Mouse (Mus musculus): Measurements from ENCODE around the gene Gm45785.
"Not testable (repeated sequence)": the region's sequence is repeated elsewhere in the genome, so short reads cannot be mapped to it uniquely, and the experiment has no call there.

The Gm45785 gene

DNA sequence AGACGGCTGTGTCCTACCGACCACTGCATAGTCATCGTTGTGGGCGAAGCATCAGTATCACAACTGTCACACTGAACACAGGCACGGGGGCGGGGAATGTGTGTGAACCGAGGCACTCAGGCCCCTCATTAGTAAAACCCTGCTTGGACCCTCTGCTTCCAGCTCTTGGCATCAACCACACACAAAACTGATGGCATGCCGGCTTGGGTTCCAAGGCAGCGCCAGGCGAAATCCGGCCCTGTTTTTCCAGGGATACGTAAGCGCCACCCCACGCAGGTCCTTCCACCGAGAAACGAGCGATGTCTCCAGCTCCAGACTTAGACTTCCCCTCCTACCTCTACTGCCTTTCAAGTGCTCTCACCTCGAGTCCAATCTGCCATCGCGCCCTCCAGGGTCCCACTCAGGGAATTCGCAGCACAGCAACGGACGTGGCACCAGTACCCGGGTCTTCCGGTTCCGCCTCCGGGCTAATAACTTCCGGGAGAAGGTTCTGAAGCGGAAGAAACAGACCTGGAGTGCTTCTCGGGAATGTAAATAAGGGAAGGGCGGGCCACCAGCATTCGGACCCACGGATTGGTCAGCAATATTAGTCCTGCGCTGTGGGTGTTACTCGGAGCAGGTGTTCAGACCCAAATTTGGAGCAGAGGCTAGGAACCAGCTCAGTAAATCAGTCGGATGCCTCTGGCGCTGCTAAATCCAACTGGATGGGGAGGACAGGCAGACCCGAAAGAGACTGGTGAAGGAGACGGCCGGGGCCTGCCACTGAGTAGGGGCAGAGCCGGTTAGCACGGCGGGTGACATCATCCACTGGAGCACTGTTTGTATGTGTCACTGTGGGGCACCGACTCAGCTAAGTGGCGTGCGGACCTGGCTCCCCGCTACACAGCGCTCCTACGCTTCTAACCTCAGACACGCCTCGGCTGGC is at the start of gene Gm45785:
Gm45785 (minus strand) TSS at position 472 of the 925 bp plus-strand sequence.
- DNase-seq: peak; percentile 88

DNA sequence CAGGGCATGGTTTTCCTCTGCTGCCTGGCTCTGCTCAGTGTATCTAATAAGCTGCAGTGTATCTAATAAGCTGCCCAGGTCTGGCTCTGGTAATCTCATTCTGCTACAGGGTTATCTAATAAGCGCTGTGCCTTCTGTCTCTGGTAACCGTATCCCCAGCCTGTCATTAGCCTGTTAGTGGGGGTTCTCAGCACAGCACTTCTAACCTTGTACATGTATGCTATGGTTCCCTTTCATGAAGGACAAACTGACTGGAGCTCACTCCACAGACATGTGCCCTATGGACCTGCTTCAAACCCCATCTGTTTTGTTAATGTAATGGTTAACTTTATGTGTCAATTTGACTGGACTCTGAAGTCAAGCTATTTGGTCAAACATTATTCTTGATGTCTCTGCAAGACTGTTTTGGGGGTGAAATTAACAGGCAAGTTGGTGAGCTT is 49.5 kb upstream of the Gm45785 start:
- no peak for DNase-seq

DNA sequence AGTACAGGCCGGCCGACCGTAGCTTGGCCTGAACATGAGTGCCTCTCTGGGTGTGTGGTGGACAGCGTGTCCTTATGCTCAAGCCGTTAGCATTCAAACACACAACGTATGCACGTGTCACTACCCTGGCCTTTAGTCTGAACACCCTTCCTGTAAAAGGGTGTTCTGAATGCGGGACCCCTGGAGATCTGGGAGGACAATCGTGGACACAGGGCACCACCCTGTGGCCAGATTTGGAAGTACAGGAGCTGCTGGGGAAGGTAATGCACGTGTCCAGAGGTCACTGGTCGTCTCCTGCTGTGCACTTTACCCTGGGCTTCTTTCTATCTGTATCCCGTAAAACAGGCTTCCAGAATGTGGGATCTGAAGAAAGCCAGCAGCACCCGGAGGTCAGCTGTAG is 47.1 kb upstream of the Gm45785 start:
- DNase-seq: peak; percentile 57

DNA sequence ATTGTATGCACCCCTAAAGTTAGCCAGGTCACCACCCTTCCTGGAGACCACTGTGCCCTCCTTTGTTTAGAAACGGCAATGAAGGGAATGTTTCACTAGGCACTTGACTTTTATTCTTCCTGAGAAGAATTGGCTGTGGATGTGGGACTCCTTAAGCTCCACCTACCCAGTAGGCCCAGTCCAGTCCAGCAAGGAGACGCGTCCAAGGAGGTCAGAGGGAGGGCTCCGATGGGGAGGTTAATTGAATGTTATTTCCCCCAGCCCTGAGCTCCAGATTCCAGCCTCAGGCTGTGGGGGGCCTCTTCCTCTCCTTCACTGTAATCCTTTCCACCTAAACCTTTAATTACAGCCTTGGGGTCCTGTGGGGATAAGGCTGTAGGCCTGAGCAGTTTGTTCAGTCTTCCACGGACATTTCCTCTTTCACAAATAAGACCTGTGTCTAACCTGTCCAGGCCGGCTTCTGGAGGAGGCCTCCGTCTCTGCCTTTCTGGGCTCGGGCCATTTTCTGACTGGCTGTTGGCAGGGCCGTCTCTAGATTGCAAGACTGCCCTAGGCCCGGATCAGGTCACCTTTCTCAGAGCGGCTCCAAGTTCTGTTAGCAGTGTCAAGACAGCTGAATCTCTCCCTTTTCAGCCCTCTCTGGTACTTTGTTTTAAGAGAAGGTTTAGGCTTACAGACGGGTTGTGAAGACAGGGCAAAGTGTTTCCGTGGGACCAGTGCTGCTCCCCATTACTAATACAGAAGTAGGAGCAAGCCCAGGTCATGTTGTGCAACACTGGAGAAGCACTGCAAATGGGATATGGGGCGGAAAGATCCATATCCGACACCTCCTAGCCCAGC is 46.1 kb upstream of the Gm45785 start:
- no peak for DNase-seq

DNA sequence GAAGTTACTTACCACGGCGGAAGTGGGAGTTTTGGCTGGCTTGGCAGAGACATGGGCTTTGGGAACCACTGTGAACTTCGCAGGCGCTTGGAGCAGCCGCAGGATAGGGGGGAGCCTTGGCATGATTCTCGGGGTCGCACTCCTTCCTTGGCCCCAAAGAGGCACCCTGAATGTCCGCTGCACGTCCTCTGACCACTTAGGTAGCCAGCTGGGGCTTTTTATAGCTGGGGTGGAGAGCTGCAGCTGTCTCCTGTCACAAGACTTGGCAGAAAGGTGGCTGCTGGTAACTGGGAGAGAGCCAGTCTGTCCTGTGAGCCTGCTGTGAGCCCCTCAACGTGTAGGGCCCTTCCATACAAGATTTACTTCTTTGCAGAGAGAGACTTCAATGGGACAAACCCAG is 44.1 kb upstream of the Gm45785 start, which contains the start of gene Cox8b:
Cox8b (minus strand) TSS at position 227 of the 400 bp plus-strand sequence.
- DNase-seq: no peak

DNA sequence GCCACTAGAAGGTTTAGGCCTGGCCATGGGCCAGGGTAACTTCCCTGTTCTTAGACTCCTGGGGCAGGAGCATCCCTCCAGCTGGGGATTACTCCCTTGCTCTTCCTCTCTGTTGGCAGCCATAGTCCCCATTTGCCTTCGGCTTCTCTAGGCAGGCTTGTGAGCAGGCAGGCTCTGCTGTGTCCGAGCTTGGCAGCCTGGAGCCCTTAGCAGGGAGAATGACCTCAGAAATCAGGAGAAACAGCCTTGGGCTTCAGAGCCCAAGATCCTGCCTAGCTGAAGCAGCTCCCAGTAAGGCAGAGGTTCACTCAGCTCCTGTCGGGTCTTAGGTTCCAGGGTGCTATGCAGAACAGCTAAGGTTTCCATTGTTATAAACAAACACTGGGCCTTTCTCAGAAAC is 43.0 kb upstream of the Gm45785 start:
- DNase-seq: no peak

DNA sequence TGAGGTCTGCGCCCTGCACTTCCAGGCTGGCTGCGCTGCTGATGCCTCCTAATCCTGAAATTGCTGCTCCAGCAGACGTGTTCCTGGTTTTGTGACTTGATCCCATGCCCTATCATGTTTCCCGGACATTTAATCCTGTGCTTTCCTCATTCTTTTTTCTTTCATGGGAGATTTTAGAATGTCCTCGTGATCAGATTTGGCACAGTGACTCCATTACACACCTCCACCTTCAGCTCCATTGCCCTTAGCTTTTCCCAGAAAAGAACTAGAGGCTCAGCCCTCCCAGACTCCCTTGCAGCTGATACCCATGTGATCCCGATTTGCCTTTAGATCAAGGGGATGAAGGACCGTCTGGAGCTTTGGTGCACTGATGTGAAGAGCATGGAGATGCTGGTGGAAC is 41.7 kb upstream of the Gm45785 start:
- no peak for DNase-seq

DNA sequence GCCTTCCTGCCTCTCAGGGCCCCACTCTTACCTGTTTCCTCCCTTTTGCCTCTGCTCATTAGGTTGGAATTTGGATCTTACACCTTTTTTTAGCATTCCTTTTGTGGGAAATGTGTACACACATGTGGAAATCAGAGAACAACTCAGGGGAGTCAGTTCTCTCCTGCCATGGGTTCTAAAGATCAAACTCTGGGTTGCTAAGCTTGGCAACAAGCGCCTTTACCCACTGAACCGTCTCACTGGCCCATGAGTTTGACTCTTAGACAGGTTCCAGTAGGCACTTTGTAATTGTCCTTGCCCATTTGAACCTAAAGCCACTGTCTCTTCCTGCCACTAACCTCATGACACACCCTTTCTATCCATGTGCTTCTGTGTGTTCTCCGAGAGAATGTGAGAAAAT is 38.5 kb upstream of the Gm45785 start:
- DNase-seq: no peak

DNA sequence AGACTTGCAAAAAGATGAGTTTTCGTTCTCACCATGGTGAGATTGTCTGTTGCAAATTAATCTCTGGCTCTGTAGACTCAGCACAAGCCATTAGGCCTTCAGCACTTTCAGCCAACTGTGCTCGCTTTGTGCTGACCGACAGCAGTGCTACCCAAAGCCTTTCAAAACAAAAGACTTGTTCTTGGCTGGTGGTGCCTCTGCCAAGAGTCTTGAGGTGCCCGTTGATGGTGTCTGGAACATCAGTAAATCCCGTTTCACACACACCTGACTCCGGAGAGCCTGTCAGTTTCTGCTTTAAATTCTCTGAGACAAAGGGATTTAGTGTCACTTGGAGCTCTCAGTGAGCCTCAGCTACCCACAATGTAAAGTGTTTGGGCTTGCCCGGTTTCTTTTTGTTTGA is 37.9 kb upstream of the Gm45785 start:
- no peak for DNase-seq

DNA sequence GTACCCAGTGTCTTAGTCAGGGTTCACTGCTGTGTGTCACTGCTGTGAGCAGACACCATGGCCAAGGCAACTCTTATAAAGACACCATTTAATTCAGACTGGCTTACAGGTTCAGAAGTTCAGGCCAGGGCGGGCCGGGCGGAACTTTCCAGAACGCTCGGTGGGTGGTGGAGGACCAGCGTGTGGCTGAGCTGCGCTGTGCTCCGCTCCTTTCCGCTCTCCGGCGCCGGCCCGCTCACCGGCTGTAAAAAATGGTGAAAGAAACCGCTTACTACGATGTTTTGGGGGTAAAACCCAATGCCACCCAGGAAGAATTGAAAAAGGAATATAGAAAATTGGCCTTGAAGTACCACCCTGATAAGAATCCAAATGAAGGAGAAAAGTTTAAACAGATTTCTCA is 34.5 kb upstream of the Gm45785 start:
- DNase-seq: not testable (repeated sequence)

DNA sequence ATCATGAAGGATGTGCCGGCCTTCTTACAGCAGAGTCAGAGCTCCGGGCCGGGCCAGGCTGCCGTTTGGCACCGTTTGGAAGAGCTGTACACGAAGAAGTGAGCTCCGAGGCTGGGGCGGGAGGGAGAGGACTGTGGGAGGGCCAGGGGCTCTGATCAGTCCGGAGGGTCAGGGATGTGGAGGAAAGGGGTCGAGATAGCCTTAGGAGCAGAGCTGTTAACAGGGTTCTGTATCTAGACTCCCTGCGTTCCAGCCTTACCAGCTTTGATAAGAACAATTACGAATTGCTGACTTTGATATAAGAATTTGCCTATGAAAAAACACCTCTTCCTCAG is 26.3 kb upstream of the Gm45785 start:
- no peak for DNase-seq

DNA sequence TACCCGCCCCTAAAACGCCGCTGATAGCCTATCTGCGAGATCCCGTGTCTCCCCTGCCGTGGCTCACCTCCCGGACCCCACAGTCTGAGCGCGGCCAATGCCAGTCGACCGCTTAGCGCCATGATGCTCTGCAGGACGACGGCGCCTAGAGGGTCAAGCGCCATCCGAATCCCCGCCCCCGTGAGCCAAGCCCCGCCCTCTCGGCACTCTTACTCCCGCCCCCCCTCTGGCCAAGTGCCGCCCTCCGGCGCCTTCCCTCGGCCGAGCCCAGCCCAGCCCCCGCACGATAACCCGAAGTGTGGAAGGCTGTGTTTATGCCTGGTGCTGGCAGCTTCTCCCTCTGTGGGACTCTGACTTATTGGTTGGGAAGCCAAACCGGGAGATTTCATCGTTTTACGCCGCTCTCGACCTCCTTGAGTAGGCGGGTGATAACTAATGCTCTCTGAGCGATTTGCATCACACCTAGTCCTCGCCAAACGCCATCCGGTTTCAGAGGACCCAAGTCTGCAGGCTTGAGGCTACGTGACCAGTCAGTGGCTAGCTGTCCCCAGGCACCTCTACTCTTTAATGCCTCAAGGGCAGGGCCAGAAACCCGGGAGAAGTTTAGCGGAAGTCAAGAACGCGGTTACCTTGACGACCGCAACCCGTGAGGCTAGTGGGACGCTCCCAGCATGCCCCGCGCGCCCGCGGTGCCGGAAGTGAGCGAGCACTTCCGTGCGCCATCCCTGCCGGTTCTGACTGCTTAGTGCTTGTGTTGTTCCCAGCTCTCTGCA is 25.8 kb upstream of the Gm45785 start, which contains the start of the genes Psmd13 and Sirt3:
Psmd13 (plus strand) TSS at position 273 of the 773 bp plus-strand sequence.
Sirt3 (minus strand) TSS at position 614 of the 773 bp plus-strand sequence.
- DNase-seq: peak; percentile 90

DNA sequence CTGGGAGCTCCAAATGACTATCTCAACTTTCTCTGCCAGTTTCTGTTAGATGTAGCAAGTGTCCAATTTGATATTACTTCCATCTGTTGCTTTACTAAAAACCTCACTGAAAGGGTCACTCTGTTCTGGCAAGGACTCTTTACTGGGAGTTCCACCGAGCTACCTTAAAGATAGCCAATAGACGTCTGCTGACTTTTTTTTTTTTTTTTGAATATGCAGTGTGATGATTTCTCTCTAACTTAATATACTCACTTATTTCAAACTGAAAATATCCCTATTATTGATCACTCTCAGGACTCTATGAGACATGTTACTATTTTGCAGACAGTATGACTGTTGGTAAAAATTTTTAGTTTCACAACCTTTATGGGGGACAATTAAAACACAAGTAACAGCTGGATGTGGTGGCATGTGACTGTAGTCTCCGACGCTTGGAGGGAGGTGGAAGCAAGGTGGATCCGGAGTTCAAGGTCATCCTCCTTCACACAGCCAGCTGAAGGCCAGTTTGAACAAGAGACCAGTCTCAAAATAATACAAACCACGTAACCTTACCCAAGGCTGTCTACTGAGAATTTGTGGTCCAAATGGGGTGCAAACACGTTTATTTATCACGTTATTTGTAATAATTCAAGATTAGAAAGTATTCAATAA is 24.9 kb upstream of the Gm45785 start:
- no peak for DNase-seq

DNA sequence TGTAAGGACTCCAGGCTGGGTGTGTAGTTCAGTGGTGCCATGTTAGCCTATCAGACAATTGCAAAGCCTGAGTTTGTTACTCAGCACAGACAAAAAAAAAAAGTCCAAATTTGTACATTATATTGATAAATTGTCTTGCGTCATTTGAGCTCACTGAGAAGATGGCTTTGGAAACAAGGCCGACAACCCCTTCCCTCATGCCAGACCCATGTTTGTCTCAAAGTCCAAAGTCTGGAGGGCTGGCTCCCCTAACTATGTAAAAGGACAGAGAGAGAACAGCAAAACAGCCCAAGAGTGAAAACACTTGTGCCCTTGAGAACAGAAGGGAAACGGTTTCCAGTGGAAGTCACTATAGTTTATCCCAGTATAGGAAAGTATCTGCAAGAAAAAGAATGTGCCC is 24.3 kb upstream of the Gm45785 start:
- DNase-seq: no peak

DNA sequence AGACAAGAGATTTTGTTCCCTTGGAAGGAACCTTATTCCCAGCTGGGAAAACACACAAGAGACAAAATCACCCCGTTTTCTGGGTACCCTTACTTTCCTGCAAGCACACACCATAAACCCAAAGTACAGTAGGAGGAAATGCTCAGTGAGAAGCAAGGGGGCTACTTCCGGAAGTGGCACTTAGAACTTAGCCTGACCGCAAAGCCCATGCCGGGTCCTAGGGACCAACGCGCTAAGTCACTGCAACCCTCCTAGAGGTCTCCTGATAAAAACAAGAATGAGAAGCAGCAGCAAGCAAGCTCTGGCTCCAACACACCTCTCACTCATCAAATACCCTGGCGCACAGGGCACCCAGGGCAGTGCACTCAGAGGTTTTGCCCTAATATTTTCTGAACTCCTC is 23.2 kb upstream of the Gm45785 start:
- no peak for DNase-seq

DNA sequence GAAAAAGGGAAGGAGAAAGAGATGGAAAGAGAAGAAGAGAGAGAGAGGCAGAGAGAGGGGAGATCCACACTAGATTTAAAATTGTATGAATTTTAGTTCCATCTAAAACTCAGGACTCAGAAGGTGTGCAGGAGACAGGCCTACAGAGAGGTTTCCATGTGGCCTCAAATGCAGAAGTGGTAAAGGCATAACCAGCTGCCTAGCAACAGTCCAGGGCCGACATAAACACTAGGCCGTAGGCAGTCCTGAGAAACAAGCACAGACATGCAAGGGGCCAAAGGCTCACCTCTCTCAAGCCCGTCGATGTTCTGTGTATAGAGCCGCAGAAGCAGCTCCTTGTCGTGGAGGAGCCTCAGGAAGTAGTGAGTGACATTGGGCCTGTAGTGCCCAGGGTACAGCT is 21.2 kb upstream of the Gm45785 start:
- no peak for DNase-seq

DNA sequence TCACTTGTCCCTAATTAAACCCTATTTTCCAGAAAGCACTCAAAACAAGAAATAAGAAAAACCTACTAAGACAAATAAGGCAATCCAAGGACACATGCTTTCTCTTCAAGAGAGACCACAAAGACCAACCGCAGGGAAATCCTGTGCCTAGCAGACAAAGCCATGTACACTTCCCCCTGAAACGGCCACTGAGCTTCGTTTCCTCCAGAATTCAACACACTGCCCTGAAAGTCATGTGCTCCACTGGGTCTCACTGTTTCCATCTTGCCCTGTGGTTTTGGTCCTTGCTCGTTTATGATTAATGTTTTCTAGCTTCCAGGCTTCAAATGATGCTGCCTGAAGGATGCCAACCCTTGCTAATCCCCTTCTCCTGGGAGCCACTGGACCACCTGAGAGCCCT is 18.1 kb upstream of the Gm45785 start:
- DNase-seq: no peak

DNA sequence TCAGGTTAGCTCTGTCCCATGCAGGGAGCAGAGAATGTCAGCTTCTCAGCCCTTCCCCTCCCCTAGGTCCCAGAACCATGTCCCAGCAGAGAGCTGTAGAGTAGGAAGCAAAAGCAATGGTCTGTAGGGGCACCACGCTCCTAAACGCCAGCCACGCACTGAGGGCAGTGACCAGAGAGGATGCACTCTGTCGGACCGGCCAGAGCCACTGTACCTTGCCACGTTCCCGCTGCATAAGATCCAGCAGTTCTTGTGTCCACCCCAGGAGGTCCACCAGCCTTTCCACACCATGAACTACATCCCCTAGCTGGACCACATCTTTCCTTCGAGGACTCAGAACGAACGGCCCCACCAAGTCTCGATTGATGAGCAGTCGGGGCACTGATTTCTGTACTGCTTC is 8.6 kb upstream of the Gm45785 start:
- DNase-seq: no peak

DNA sequence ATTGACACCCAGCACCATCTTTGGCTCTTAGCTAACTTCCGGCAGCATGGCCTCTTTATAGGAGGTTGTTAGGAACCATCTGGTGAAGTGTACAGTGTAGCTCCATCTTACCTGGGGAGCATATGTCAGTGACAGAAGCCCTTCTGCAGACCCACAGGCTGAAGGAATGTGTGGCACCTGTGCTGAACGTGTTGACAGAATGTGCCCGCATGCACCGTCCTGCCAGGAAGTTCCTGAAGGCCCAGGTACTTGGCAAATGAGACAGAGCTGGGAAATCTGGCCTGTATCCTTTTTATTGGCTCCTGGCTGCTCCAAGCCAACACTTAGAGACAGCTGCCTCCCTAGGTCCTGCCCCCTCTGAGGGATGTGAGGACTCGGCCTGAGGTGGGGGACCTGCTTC is 4.6 kb upstream of the Gm45785 start:
- DNase-seq: no peak

DNA sequence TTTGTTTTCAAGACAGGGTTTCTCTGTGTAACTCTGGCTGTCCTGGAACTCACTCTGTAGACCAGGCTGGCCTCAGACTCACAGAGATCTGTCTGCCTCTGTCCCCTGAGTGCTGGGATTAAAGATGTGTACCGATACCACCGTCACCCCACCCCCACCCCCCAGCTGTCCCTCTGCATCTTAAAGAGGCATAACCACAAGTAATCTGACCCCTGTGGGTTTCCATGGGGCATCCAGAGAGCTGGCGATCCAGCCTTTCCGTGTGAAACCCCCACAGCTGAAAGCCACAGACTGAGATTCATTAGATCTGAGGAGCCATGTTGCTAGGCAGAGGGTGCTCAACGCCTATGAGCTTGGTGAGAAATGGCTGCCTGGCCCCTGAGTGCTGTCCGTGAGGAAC is 3.9 kb upstream of the Gm45785 start:
- no peak for DNase-seq

DNA sequence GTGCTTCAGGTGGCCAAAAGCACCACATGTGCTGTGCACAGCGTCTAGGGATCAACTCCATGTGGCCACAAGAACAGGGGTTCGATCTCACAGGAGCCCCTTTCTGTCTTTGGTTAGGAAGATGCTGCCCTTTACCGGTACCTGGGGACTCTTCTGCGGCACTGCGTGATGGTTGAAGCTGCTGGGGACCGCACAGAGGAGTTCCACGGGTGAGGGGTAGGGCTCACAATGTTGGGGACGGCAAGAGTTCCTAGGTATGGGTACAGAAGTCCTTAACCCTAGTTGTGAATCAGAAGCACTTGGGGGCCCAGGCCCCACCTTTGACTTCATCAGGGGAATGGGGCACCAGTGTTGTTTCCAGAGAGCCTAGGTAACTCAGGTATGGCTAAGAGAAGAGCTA is 2.6 kb upstream of the Gm45785 start:
- no peak for DNase-seq
